Mouse (Mus musculus): ENCODE measurements around the gene Tmem246. TPM values are rescaled to one million over a fixed set of nuclear protein-coding genes. Genes with fewer than 3 reads are reported as not detected.

The Tmem246 gene
- total and polyA plus RNA-seq, 2 experiments: 0.46 to 0.59 TPM

- WGBS: 69% methylated on average over 2 of the region's 2 CpGs
- Histone ChIP-seq H3K4me1 (ENCODE audit: control insufficient read depth, insufficient read depth, low read length) (no peaks in the 10 kb centered on the region), H3K36me3 (ENCODE audit: control insufficient read depth, insufficient read depth, low read length) (no peaks in the 10 kb centered on the region), H3K79me2 (ENCODE audit: control insufficient read depth, insufficient read depth, low read length) (no peaks in the 10 kb centered on the region), H3K27me3 (ENCODE audit: control insufficient read depth, insufficient read depth, low read length) (no peaks in the 10 kb centered on the region), H3K27ac (replicated peaks; ENCODE audit: insufficient read depth, low read depth, low read length) (no peak overlapping the region), H3K9ac (ENCODE audit: low read depth, low read length) (no peak overlapping the region), H3K4me3 (ENCODE audit: insufficient read depth, low read depth, low read length) (no peak overlapping the region)
- no peak for DNase-seq (ENCODE audit: extremely low read depth, low read depth, low spot score)
- TF ChIP-seq CTCF (IDR thresholded peaks at IDR 0.05; ENCODE audit: low read depth, low read length) (no peak), POLR2A (IDR thresholded peaks at IDR 0.05; ENCODE audit: extremely low read depth, insufficient read depth, low read length) (no peak)
These were observed 7.5 kb downstream of the Tmem246 start for GRCm38 (mm10) chr4:49590152-49590551.

DNA sequence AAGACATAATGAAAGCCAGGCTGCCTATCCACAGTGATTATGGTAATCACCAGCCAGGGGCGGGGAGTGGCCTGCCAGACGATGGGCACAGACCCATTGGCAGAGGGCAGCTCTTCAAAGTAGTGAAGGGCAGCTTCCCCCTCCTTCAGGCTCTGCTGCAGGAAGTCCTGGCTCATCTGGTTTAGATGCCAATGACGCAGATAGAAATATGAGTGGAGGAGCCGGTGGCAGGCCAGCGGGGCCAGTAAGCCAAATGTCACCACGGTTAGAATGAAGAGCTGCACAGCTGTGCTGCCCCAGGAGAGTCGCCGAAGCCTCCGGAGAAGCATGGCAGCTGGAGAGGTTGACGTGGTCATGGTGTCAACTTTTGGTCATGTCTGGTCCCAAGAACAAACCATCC lies 10.9 kb downstream of the Tmem246 start:
- Histone ChIP-seq H3K27ac (replicated peaks; ENCODE audit: insufficient read depth, low read depth, low read length) (no peak overlapping the region), H3K4me3 (ENCODE audit: insufficient read depth, low read depth, low read length) (no peak overlapping the region), H3K79me2 (ENCODE audit: control insufficient read depth, insufficient read depth, low read length) (no peaks in the 10 kb centered on the region), H3K4me1 (ENCODE audit: control insufficient read depth, insufficient read depth, low read length) (no peaks in the 10 kb centered on the region), H3K36me3 (ENCODE audit: control insufficient read depth, insufficient read depth, low read length) (no peaks in the 10 kb centered on the region), H3K9ac (ENCODE audit: low read depth, low read length) (no peak overlapping the region), H3K27me3 (ENCODE audit: control insufficient read depth, insufficient read depth, low read length) (no peaks in the 10 kb centered on the region)
- no peak for TF ChIP-seq POLR2A (IDR thresholded peaks at IDR 0.05; ENCODE audit: extremely low read depth, insufficient read depth, low read length)
- no peak for TF ChIP-seq CTCF (IDR thresholded peaks at IDR 0.05; ENCODE audit: low read depth, low read length)
- DNase-seq (ENCODE audit: extremely low read depth, low read depth, low spot score): no peak
- 95% methylated on average over 10 of the region's 10 CpGs for WGBS

DNA sequence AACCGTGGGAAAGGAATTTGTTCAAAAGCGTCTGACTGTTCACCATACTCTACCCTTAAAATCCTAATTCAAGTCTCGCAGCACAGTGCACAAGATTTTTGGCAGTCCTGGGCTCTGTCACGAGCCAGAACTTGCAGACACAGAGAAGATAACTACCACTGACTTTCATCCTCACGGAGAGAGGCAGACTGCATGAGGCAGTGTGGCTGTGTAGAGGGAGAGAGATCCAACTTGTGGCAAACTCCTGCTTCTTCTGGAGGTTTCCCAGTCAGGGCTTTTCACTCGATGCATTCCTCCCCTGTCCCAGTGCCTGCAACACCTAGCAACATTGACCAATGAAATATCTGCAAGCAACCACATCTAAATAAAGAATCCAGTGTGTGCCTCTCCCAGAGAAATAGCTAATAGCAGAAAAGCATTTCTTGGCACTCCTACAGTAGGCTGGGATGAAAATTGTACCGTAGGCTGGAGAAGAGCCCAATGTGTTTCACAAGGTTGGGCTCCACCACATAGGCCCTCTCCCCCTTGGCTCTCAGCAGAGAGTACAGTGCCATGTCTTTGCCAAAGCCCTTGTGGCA lies 12.1 kb downstream of the Tmem246 start:
- 76% methylated on average over 7 of the region's 7 CpGs for WGBS
- H3K4me1 ChIP-seq (ENCODE audit: control insufficient read depth, insufficient read depth, low read length): no peaks in the 10 kb centered on the region
- no peak for TF ChIP-seq POLR2A (IDR thresholded peaks at IDR 0.05; ENCODE audit: extremely low read depth, insufficient read depth, low read length)
- no peak for TF ChIP-seq CTCF (IDR thresholded peaks at IDR 0.05; ENCODE audit: low read depth, low read length)
- H3K79me2 ChIP-seq (ENCODE audit: control insufficient read depth, insufficient read depth, low read length): no peaks in the 10 kb centered on the region
- no peak for DNase-seq (ENCODE audit: extremely low read depth, low read depth, low spot score)
- no peak overlapping the region for H3K9ac ChIP-seq (ENCODE audit: low read depth, low read length)
- no peak overlapping the region for H3K27ac ChIP-seq (replicated peaks; ENCODE audit: insufficient read depth, low read depth, low read length)
- no peak overlapping the region for H3K4me3 ChIP-seq (ENCODE audit: insufficient read depth, low read depth, low read length)
- H3K27me3 ChIP-seq (ENCODE audit: control insufficient read depth, insufficient read depth, low read length): no peaks in the 10 kb centered on the region
- no peaks in the 10 kb centered on the region for H3K36me3 ChIP-seq (ENCODE audit: control insufficient read depth, insufficient read depth, low read length)

DNA sequence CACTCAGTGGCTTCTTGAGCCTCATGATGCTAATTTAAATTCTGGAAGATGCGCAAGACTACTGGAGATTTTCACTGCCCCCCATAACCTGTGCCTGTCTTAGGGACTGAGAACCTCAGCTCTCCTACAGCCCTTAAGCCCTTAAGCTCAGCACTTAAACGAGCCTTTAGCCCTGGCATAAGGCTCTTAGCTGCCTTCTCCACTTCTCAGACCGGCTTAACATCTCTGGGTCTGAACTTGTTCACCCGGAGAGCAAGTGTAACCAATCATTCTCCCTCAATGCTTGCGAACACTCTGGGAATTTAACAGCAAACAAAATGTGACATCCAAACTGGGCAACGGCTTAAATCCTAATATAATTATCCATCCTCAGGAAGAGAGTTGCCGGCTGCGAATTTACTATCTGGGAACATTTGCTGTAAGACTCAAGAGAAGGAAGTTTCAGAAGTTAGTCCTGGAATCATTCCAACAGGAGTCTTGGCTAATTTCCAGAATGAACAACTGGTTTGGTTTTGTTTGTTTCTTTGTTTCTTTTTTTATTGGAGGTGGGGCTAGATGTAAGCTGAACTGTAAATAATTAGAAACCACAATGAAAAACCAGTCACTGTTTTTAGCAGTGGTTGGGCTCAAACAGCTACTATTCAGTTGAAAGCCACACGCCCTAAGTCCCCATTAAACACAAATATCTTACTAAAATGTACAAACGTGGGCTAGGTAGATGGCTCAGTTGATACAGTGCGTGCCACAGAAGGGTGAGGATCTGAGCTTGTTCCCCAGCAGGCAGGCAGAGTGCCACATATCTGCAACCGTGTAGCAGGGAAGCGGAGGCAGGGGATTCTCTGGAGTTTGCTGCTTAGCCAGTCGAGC lies 13.5 kb downstream of the Tmem246 start:
- H3K27me3 ChIP-seq (ENCODE audit: control insufficient read depth, insufficient read depth, low read length): no peaks in the 10 kb centered on the region
- H3K79me2 ChIP-seq (ENCODE audit: control insufficient read depth, insufficient read depth, low read length): no peaks in the 10 kb centered on the region
- no peak overlapping the region for H3K27ac ChIP-seq (replicated peaks; ENCODE audit: insufficient read depth, low read depth, low read length)
- TF ChIP-seq POLR2A (IDR thresholded peaks at IDR 0.05; ENCODE audit: extremely low read depth, insufficient read depth, low read length): no peak
- no peak for TF ChIP-seq CTCF (IDR thresholded peaks at IDR 0.05; ENCODE audit: low read depth, low read length)
- no peak overlapping the region for H3K9ac ChIP-seq (ENCODE audit: low read depth, low read length)
- no peak overlapping the region for H3K4me3 ChIP-seq (ENCODE audit: insufficient read depth, low read depth, low read length)
- DNase-seq (ENCODE audit: extremely low read depth, low read depth, low spot score): no peak
- no peaks in the 10 kb centered on the region for H3K36me3 ChIP-seq (ENCODE audit: control insufficient read depth, insufficient read depth, low read length)
- WGBS: 71% methylated on average over 14 of the region's 14 CpGs
- no peaks in the 10 kb centered on the region for H3K4me1 ChIP-seq (ENCODE audit: control insufficient read depth, insufficient read depth, low read length)

- WGBS: 66% methylated on average over 4 of the region's 4 CpGs
- H3K27ac ChIP-seq (replicated peaks; ENCODE audit: insufficient read depth, low read depth, low read length): no peak overlapping the region
- TF ChIP-seq CTCF (IDR thresholded peaks at IDR 0.05; ENCODE audit: low read depth, low read length) (no peak), POLR2A (IDR thresholded peaks at IDR 0.05; ENCODE audit: extremely low read depth, insufficient read depth, low read length) (no peak)
- no peak overlapping the region for H3K9ac ChIP-seq (ENCODE audit: low read depth, low read length)
- no peaks in the 10 kb centered on the region for H3K36me3 ChIP-seq (ENCODE audit: control insufficient read depth, insufficient read depth, low read length)
- no peaks in the 10 kb centered on the region for H3K79me2 ChIP-seq (ENCODE audit: control insufficient read depth, insufficient read depth, low read length)
- no peak overlapping the region for H3K4me3 ChIP-seq (ENCODE audit: insufficient read depth, low read depth, low read length)
- DNase-seq (ENCODE audit: extremely low read depth, low read depth, low spot score): no peak
- no peaks in the 10 kb centered on the region for H3K4me1 ChIP-seq (ENCODE audit: control insufficient read depth, insufficient read depth, low read length)
- H3K27me3 ChIP-seq (ENCODE audit: control insufficient read depth, insufficient read depth, low read length): no peaks in the 10 kb centered on the region
These were observed 16.4 kb downstream of the Tmem246 start for GRCm38 (mm10) chr4:49581256-49581655.

DNA sequence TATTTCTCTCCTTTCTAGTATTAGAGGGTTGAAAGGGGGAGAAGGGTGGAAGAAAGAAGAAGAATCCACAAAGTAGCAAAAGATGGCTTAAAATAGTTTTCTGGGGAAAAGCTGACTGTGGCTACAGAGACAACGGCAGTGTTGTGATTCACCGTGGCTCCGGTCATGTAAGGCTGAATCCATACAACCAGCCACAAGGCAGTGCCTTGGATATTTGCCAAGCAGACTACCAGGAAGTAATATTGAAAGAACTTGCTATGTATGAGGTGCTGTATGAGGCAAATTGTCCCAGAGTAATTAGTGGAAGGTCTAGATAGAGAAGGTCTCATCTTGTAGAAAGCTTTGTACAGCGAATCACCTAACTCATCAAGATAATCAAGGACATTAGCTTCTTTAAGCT lies 25.5 kb downstream of the Tmem246 start:
- Histone ChIP-seq H3K9ac (ENCODE audit: low read depth, low read length) (no peak overlapping the region), H3K4me3 (ENCODE audit: insufficient read depth, low read depth, low read length) (no peak overlapping the region), H3K36me3 (ENCODE audit: control insufficient read depth, insufficient read depth, low read length) (no peaks in the 10 kb centered on the region), H3K27ac (replicated peaks; ENCODE audit: insufficient read depth, low read depth, low read length) (no peak overlapping the region), H3K79me2 (ENCODE audit: control insufficient read depth, insufficient read depth, low read length) (no peaks in the 10 kb centered on the region; the same call in 1 of the 2 replicates), H3K27me3 (ENCODE audit: control insufficient read depth, insufficient read depth, low read length) (no peaks in the 10 kb centered on the region), H3K4me1 (ENCODE audit: control insufficient read depth, insufficient read depth, low read length) (peaks cover 1% of the 10 kb centered on the region; the same call in 1 of the 2 replicates)
- 77% methylated on average over 4 of the region's 4 CpGs for WGBS
- TF ChIP-seq CTCF (IDR thresholded peaks at IDR 0.05; ENCODE audit: low read depth, low read length): no peak
- DNase-seq (ENCODE audit: extremely low read depth, low read depth, low spot score): no peak

Measured in liver, adult 2 months (tissue).